Mouse (Mus musculus): ENCODE measurements around the gene Gm8677.
A peak's percentile ranks its signal among the peaks of the same experiment; 100 is the strongest.
"Not testable (repeated sequence)": the region's sequence is repeated elsewhere in the genome, so short reads cannot be mapped to it uniquely, and the experiment has no call there.

The Gm8677 gene

DNA sequence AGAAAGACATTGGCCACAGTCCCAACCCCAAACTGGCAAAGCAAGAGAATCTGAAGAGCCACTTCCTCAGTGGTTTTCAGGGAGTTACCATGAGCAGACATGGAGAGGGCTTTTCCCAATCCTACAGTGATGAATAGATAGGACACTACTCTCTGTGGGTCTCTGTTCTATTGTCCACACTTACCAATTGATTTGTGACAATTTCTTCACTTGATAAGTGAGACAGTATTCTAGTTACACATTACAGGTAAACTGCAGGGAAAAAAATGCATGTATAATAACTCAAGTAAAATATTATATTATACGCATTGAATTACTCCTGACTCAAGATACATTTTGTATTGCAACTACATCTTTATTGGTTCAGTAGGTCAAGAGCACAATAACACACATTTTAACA lies at the start of gene Gm8677:
Gm8677 (minus strand) TSS at position 101 of the 400 bp plus-strand sequence.
- DNase-seq = not testable (repeated sequence)

- not testable (repeated sequence) for DNase-seq
Measured at GRCm38 (mm10) chr7:22565243-22565642, 30.6 kb upstream of the Gm8677 start, which contains the start of gene Gm4201. Gene Gm4201, minus strand, starts transcription at chr7:22565343.

DNA sequence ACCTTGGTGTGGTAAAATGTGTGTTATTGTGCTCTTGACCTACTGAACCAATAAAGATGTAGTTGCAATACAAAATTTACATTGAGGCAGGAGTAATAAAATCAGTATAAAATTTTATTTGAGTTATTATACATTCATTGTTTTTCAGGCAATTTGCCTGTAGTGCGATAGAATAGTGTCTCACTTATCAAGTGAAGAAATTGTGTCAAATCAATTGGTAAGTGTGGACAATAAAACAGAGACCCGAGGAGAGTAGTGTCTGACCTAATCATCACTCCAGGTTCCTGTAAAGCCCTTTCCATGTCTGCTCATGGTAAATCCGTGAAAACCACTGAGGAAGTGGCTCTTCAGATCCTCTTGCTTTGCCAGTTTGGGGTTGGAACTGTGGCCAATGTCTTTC lies 12.0 kb downstream of the Gm8677 start, which contains the start of gene Vmn1r152:
Vmn1r152 (plus strand) TSS at position 301 of the 400 bp plus-strand sequence.
- DNase-seq = not testable (repeated sequence)

DNA sequence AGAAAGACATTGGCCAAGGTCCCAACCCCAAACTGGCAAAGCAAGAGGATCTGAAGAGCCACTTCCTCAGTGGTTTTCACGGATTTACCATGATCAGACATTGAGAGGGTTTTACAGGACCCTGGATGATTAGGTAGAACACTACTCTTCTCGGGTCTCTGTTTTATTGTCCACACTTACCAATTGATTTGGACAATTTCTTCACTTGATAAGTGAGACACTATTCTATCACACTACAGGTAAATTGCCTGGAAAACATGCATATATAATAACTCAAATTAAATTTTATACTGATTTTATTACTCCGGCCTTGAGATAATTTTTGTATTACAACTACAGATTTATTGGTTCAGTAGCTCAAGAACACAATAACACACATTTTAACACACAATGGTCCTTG lies 35.1 kb downstream of the Gm8677 start, which contains the start of gene Vmn1r151:
Vmn1r151 (minus strand) TSS at position 101 of the 400 bp plus-strand sequence.
- peak; percentile 3 for DNase-seq

Measured in heart, adult 11 months (tissue).